Mouse (Mus musculus) heart, embryonic 14.5 days (tissue): ENCODE measurements around the gene Dok5. TPM values are rescaled to one million over a fixed set of nuclear protein-coding genes. Genes with fewer than 3 reads are reported as not detected.

ENCODE experiments used
- ATAC-seq: fragments of 200-750 bp; cut with Nextera tagmentation; 2 replicates; pipeline ENCODE4 v1.8.0; 2017; ENCODE audit warnings: low read depth, moderate TSS enrichment; ENCODE audit not compliant: insufficient number of reproducible peaks, insufficient read depth, low FRiP score
- H3K27ac ChIP-seq, 2 experiments: fragments of 200-500 bp in 1 of 2; fragments of 300-500 bp in 1 of 2; sonication (generic) in 1 of 2; replicated peaks in 1 of 2; 2 replicates each; pipeline ENCODE4 v1.5.1; 2012 to 2014; ENCODE audit warnings: low read depth in 2 of 2, low read length in 2 of 2, control low read depth in 1 of 2, mild to moderate bottlenecking in 1 of 2, mixed read lengths in 1 of 2; ENCODE audit not compliant: control insufficient read depth in 1 of 2, insufficient read depth in 1 of 2
- H3K27me3 ChIP-seq: fragments of 300-500 bp; sonication (generic); 2 replicates; pipeline ENCODE4 v1.6.1; 2014; ENCODE audit warnings: mild to moderate bottlenecking, low read length, control low read depth; ENCODE audit not compliant: control insufficient read depth, insufficient read depth
- H3K36me3 ChIP-seq: fragments of 300-500 bp; sonication (generic); 2 replicates; pipeline ENCODE4 v1.6.1; 2014; ENCODE audit warnings: mild to moderate bottlenecking, control low read depth, low read length, mixed read lengths; ENCODE audit not compliant: control insufficient read depth, insufficient read depth
- H3K4me1 ChIP-seq, 2 experiments: fragments of 200-500 bp in 1 of 2; fragments of 300-500 bp in 1 of 2; sonication (generic) in 1 of 2; 2 replicates each; pipeline ENCODE4 v1.6.1; 2012 to 2014; ENCODE audit warnings: low read length in 2 of 2, control low read depth in 1 of 2, mixed read lengths in 1 of 2; ENCODE audit not compliant: control insufficient read depth in 2 of 2, insufficient read depth in 2 of 2
- H3K4me2 ChIP-seq: fragments of 300-500 bp; sonication (generic); 2 replicates; pipeline ENCODE4 v1.6.1; 2014; ENCODE audit warnings: mild to moderate bottlenecking, low read length
- H3K4me3 ChIP-seq, 2 experiments: fragments of 200-500 bp in 1 of 2; fragments of 300-500 bp in 1 of 2; sonication (generic) in 1 of 2; 2 replicates each; pipeline ENCODE4 v1.5.1; 2012 to 2014; ENCODE audit warnings: low read length in 2 of 2, mild to moderate bottlenecking in 2 of 2, control low read depth in 1 of 2, low read depth in 1 of 2, moderate library complexity in 1 of 2; ENCODE audit not compliant: control insufficient read depth in 1 of 2, insufficient read depth in 1 of 2
- H3K9ac ChIP-seq: fragments of 300-500 bp; sonication (generic); 2 replicates; pipeline ENCODE4 v1.6.1; 2014; ENCODE audit warnings: mild to moderate bottlenecking, low read length
- H3K9me3 ChIP-seq: fragments of 300-500 bp; sonication (generic); 2 replicates; pipeline ENCODE4 v1.6.1; 2016; ENCODE audit warnings: low read length, control low read depth; ENCODE audit not compliant: control insufficient read depth
- WGBS: fragments of 180-500 bp; shearing (Covaris S2); extraction: QIAGEN DNeasy Blood & Tissue Kit; methylation state at CpG from one replicate; pipeline ENCODE4 v1.1.7; 2014; 5-methylcytosine and 5-hydroxymethylcytosine counted together
- polyA plus RNA-seq: library from polyadenylated mRNA; unstranded; fragments of >200 nt; fragmentation: Nextera tagmentation; extraction: Ambion mirVana; gene quantifications from 2 replicates; pipeline ENCODE4 v1.2.1, GENCODE M21; 2014

Dok5 gene
- polyA plus RNA-seq, 1 experiment from 2014 or later: 4.4 TPM

GRCm38 (mm10) chr2:170841441-170841965, 109.9 kb downstream of the Dok5 start:
- Histone ChIP-seq H3K4me3 (no peak overlapping the region), H3K27ac (no peak overlapping the region), H3K9ac (no peak overlapping the region), H3K27me3 (no peaks in the 10 kb centered on the region), H3K9me3 (no peaks in the 10 kb centered on the region), H3K36me3 (no peaks in the 10 kb centered on the region), H3K4me1 (peaks cover 20 to 23% of the 10 kb centered on the region in 2 experiments), H3K4me2 (no peak overlapping the region)
- ATAC-seq: no peak
- WGBS: 61% methylated on average over 13 of the region's 13 CpGs

- H3K4me3 ChIP-seq: no peak overlapping the region
- H3K27ac ChIP-seq: no peak overlapping the region
- no peak overlapping the region for H3K4me2 ChIP-seq
- H3K27me3 ChIP-seq: no peaks in the 10 kb centered on the region
- WGBS: 90% methylated on average over 10 of the region's 10 CpGs
- ATAC-seq: no peak
- H3K9ac ChIP-seq: no peak overlapping the region
- H3K9me3 ChIP-seq: 0 out of 2 replicates have a peak, but pooled peaks cover 4% of the 10 kb centered on the region
- peaks cover 12 to 13% of the 10 kb centered on the region in 2 experiments for H3K4me1 ChIP-seq
- no peaks in the 10 kb centered on the region for H3K36me3 ChIP-seq
Measured at GRCm38 (mm10) chr2:170845511-170845910, 113.9 kb downstream of the Dok5 start.

GRCm38 (mm10) chr2:170850058-170850457, 118.5 kb downstream of the Dok5 start:
- WGBS: 92% methylated on average over 4 of the region's 4 CpGs
- no peak overlapping the region for H3K4me2 ChIP-seq

GRCm38 (mm10) chr2:170852337-170852736, 120.7 kb downstream of the Dok5 start:
- ATAC-seq: no peak
- 37% methylated on average over 6 of the region's 6 CpGs for WGBS

More at GRCm38 (mm10) chr2:170850058-170850457, 118.5 kb downstream of the Dok5 start:
- ATAC-seq: no peak
- Histone ChIP-seq H3K27me3 (no peaks in the 10 kb centered on the region), H3K9me3 (0 out of 2 replicates have a peak, but pooled peaks cover 4% of the 10 kb centered on the region), H3K27ac (no peak overlapping the region), H3K4me3 (no peak overlapping the region), H3K4me1 (peaks cover 21 to 37% of the 10 kb centered on the region in 2 experiments), H3K36me3 (no peaks in the 10 kb centered on the region), H3K9ac (no peak overlapping the region)

GRCm38 (mm10) chr2:170855210-170855609, 123.6 kb downstream of the Dok5 start:
- Histone ChIP-seq H3K9me3 (no peaks in the 10 kb centered on the region), H3K4me2 (no peak overlapping the region), H3K4me3 (no peak overlapping the region), H3K27ac (no peak overlapping the region), H3K27me3 (no peaks in the 10 kb centered on the region), H3K36me3 (no peaks in the 10 kb centered on the region), H3K9ac (no peak overlapping the region), H3K4me1 (peaks cover 9 to 24% of the 10 kb centered on the region in 2 experiments)
- WGBS: 74% methylated on average over 3 of the region's 3 CpGs
- no peak for ATAC-seq

More at GRCm38 (mm10) chr2:170852337-170852736, 120.7 kb downstream of the Dok5 start:
- Histone ChIP-seq H3K4me3 (no peak overlapping the region), H3K27ac (peak overlapping the region; percentile 81 to 83), H3K27me3 (no peaks in the 10 kb centered on the region), H3K9me3 (0 out of 2 replicates have a peak, but pooled peaks cover 4% of the 10 kb centered on the region), H3K4me1 (peaks cover 16 to 31% of the 10 kb centered on the region in 2 experiments), H3K36me3 (no peaks in the 10 kb centered on the region), H3K9ac (no peak overlapping the region; the same call in 1 of the 2 replicates), H3K4me2 (no peak overlapping the region)

GRCm38 (mm10) chr2:170856085-170856484, 124.5 kb downstream of the Dok5 start:
- WGBS: 60% methylated on average over 5 of the region's 5 CpGs
- no peak overlapping the region for H3K4me3 ChIP-seq
- ATAC-seq: no peak
- H3K27ac ChIP-seq: 0 out of 4 replicates have a peak overlapping the region, but pooled peaks of 1 of the 2 experiments have one; percentile 24
- H3K4me2 ChIP-seq: no peak overlapping the region
- H3K27me3 ChIP-seq: no peaks in the 10 kb centered on the region
- H3K9me3 ChIP-seq: no peaks in the 10 kb centered on the region
- no peak overlapping the region for H3K9ac ChIP-seq
- H3K4me1 ChIP-seq: peaks cover 9 to 18% of the 10 kb centered on the region in 2 experiments
- H3K36me3 ChIP-seq: no peaks in the 10 kb centered on the region

GRCm38 (mm10) chr2:170857507-170857906, 125.9 kb downstream of the Dok5 start:
- no peak for ATAC-seq

GRCm38 (mm10) chr2:170858640-170859039, 127.0 kb downstream of the Dok5 start:
- H3K4me1 ChIP-seq: no peaks in the 10 kb centered on the region; a peak in 2 of 4 replicates
- H3K4me3 ChIP-seq: no peak overlapping the region
- no peak for ATAC-seq
- H3K27ac ChIP-seq: no peak overlapping the region
- no peak overlapping the region for H3K4me2 ChIP-seq
- no peaks in the 10 kb centered on the region for H3K27me3 ChIP-seq
- H3K9me3 ChIP-seq: no peaks in the 10 kb centered on the region
- no peaks in the 10 kb centered on the region for H3K36me3 ChIP-seq
- 30% methylated on average over 3 of the region's 3 CpGs for WGBS
- H3K9ac ChIP-seq: no peak overlapping the region

More at GRCm38 (mm10) chr2:170857507-170857906, 125.9 kb downstream of the Dok5 start:
- Histone ChIP-seq H3K4me1 (peaks cover 4% of the 10 kb centered on the region in 2 experiments; a peak in 2 of 4 replicates), H3K27me3 (no peaks in the 10 kb centered on the region), H3K9ac (no peak overlapping the region), H3K4me2 (no peak overlapping the region), H3K27ac (no peak overlapping the region), H3K36me3 (no peaks in the 10 kb centered on the region), H3K9me3 (no peaks in the 10 kb centered on the region), H3K4me3 (no peak overlapping the region)
- WGBS: 67% methylated on average over 7 of the region's 7 CpGs
